Mouse (Mus musculus) right cerebral cortex, adult 2 months (tissue): ENCODE data around the gene Hrc.

Experiments
- DNase-seq, 2 experiments: peaks; one replicate each; pipeline ENCODE4 v3.0.0; 2021 to 2022; ENCODE audit warnings: low spot score in 2 of 2

Hrc gene

DNA sequence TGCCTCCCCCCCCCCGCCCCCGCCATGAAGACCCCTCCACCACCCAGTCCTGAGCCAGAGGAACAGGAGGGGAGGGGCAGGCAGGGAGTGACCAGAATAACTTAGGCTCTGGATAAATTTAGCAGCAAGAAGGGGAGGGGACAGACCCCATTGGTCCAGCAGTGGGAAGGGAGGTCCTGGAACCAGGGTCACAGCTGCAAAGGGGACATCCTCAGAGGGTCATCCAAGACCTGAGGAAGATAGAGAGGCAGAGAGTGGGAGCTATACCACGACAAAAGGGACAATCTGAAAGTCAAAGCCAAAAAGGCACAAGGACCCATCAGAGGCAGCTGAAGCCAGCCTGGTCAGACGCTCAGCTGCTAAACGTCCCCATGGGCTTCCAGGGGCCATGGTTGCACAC, at the start of gene Hrc:
Gene Hrc, plus strand, starts transcription at position 235 of the 400 bp plus-strand sequence.
- no peak for DNase-seq

GRCm38 (mm10) chr7:45286486-45286885, 48.6 kb upstream of the Hrc start:
- DNase-seq, result no peak

GRCm38 (mm10) chr7:45296626-45297025, 38.5 kb upstream of the Hrc start:
- DNase-seq, result no peak

GRCm38 (mm10) chr7:45297563-45297962, 37.5 kb upstream of the Hrc start:
- no peak for DNase-seq

- DNase-seq, result peak; percentile 79 to 87
Observed at GRCm38 (mm10) chr7:45299752-45300151, 35.3 kb upstream of the Hrc start.

DNA sequence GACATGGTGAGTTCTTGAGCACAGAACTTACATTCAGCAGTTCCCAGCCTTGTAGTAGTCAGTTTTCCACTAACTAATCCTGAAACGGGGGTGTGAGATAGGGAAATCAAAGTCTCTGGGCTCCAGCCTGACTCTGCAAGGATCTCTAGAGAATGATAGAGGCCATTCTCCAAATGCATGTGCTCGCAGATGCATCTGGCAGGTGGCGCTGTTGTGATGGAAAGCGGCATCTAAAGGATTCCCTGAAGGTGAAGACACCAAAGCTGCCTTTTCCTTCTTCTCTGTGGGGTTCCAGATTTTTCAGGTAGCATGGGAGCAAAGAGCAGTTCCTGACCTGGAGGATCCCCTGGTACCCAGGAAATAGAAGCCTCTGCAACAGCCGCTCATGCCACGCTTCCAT, 34.8 kb upstream of the Hrc start:
- DNase-seq, result peak; percentile 83 to 85

- DNase-seq, result no peak
Observed at GRCm38 (mm10) chr7:45302626-45303025, 32.5 kb upstream of the Hrc start.

GRCm38 (mm10) chr7:45304869-45305268, 30.2 kb upstream of the Hrc start:
- DNase-seq, result no peak

DNA sequence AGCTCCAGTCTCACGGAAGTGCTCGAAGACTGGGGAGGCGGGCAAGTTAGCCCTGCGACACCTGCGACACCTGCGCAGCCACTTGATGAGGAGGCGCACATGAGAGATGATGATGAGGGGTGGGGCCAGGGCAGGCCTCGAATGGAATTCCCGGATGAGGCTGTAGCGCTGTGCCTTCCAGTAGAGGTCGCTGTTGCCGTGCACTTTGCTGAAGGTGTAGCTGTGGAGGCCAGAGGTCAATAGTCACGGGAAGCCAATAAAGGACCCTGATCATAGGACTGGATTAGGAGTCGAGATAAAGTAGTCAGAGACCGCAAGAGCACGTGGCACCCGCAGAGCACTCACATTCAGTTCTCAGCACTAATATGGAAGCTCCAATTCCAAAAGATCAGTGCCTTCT, 29.8 kb upstream of the Hrc start:
- DNase-seq, result peak; percentile 62 to 67

DNA sequence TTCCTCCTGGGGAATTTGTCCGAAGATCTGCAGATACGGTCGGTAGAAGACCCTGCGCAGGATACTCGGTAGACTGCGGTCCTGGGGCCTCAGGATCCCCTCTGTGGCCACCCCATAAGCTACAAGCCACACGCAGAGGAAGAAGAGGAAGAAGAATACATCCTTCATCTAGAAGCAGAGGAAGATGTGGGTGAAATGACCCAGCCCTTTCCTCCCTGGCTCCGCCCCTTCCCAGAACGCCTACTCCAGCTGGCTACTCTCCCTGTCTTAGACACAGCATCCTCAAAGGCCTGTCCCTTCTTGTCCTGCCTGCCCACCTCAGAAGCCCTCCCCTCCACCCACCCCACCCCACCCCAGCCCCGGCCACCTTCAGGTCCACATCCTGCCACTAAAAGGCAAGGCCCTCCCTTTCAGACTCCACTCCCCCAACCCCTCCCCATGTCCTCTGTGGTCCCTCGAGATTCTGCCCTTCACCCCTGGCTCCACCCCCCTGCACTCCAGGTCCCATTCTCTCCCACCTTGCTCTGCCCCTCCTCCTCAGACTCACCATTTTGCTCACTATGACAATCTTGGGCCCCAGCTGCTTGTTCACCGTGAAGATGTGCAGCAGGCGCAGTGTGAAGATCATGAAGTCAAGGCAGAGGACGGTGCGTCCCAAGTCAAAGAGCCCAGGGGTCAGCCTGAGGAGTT, 26.4 kb upstream of the Hrc start:
- no peak for DNase-seq

DNA sequence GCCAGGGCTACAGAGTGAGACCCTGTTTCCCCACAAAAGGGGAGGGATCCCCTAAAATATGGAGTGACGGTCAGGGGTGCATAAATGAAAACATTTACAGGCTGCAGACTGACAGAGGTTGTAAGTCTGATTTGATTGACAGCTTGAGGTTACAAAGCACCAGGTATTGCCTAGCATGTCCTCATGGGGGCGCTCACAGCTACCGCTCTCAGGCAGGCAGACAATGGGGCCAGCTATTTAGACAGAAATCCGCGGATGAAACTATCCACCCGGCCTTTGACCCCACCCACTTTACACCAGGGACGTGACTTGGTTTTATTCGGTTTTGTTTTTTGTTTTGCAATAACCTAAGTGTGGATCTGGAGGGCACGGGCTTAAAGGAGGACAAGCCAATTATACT, 25.6 kb upstream of the Hrc start:
- peak in 1 of 2 experiments; percentile 50 for DNase-seq

- no peak for DNase-seq
Observed at GRCm38 (mm10) chr7:45312023-45312422, 23.1 kb upstream of the Hrc start.

GRCm38 (mm10) chr7:45312686-45313453, 22.2 kb upstream of the Hrc start:
- DNase-seq, result no peak

DNA sequence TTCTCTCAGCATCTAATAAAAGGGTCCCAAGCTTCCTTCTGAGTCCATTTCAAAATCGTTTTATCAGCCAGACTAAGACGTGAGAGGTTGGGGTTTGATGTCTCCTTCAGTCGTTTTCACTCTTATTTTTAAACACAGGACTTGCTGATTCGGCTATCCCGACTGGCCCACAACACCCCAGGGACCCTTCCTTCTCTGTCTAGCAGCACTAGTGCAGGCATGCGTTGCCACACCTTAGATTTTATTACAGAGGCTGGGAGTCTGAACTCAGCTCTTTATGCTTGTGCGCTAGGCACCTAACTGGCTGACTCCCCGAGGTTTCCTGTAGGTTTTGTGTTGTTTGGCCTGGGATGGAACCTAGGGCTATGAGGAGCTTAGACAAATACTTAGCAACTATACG, 21.6 kb upstream of the Hrc start:
- DNase-seq, result no peak

DNA sequence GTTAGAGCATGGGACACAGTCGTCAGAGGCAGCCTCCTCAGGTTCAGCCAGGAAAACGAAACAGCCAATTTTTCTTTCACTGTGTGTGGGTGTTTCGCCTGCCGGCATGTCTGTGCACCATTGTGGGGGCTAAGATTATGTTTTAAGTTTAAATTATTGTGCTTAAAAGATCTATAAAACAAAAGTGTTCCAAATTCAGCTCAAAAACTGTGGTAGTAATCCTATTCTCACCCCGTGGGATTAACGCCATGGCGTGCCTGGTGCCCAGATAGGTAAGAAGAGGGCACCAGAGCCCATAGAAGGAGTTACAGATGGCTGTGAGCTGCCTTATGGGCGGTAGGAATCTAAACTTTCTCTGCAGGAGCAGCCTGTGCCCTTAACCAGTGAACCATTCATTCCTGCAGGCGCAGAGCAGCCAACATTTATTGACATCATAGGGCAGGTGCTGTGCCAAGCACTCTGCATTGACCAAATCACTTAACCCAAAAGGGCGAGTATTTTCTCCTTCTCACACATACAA, 19.8 kb upstream of the Hrc start:
- peak; percentile 50 to 59 for DNase-seq

GRCm38 (mm10) chr7:45316536-45316935, 18.6 kb upstream of the Hrc start:
- DNase-seq, result no peak

GRCm38 (mm10) chr7:45322245-45322644, 12.8 kb upstream of the Hrc start:
- DNase-seq, result no peak

- DNase-seq, result no peak
Observed at GRCm38 (mm10) chr7:45323069-45323468, 12.0 kb upstream of the Hrc start.

- no peak for DNase-seq
Observed at GRCm38 (mm10) chr7:45325800-45326199, 9.3 kb upstream of the Hrc start.

GRCm38 (mm10) chr7:45328841-45329475, 6.1 kb upstream of the Hrc start:
- peak in 1 of 2 experiments; percentile 37 for DNase-seq

GRCm38 (mm10) chr7:45331502-45331901, 3.6 kb upstream of the Hrc start:
- no peak for DNase-seq

GRCm38 (mm10) chr7:45332685-45333425, 2.2 kb upstream of the Hrc start:
- peak in 1 of 2 experiments; percentile 36 for DNase-seq
